Mouse (Mus musculus) heart, adult 2 months (tissue): ENCODE measurements at regions not wholly inside any gene's neighbourhood (a gene's known extent, or its start where the extent isn't known, plus 50 kb on each side); places are given as distances from the start of the nearest gene placed in this dataset.

Experiments used
- DNase-seq, 2 experiments: peaks; one replicate each; pipeline ENCODE4 v3.0.0; 2021
- H3K27ac ChIP-seq: fragments of 200-600 bp; 2 replicates; pipeline ENCODE4 v1.8.1; 2022
- H3K27me3 ChIP-seq: fragments of 200-500 bp; 2 replicates; pipeline ENCODE4 v1.6.1; 2012; ENCODE audit warnings: mild to moderate bottlenecking, low read length, inconsistent platforms, mixed read lengths; ENCODE audit not compliant: control insufficient read depth, insufficient read depth
- H3K36me3 ChIP-seq: fragments of 200-500 bp; 2 replicates; pipeline ENCODE4 v1.6.1; 2012; ENCODE audit warnings: low read length, inconsistent platforms; ENCODE audit not compliant: control insufficient read depth, insufficient read depth
- H3K4me1 ChIP-seq: fragments of 200-500 bp; 2 replicates; pipeline ENCODE4 v1.6.1; 2011; ENCODE audit warnings: low read length; ENCODE audit not compliant: control insufficient read depth, insufficient read depth
- H3K4me3 ChIP-seq: fragments of 200-600 bp; 2 replicates; pipeline ENCODE4 v1.8.1; 2022
- H3K79me2 ChIP-seq: fragments of 200-500 bp; replicated peaks from 2 replicates; pipeline ENCODE4 v1.6.1; 2012; ENCODE audit warnings: mild to moderate bottlenecking, inconsistent platforms, low read length, moderate library complexity, mixed read lengths; ENCODE audit not compliant: control insufficient read depth, insufficient read depth
- H3K9ac ChIP-seq: fragments of 200-500 bp; 2 replicates; pipeline ENCODE4 v1.6.1; 2012; ENCODE audit warnings: low read depth, mild to moderate bottlenecking, control low read depth, inconsistent platforms, low read length, mixed read lengths
- CTCF ChIP-seq: fragments of 200-600 bp; IDR thresholded peaks from 2 replicates; pipeline ENCODE4 v1.8.1; 2022; ENCODE audit warnings: antibody characterized with exemption, mild to moderate bottlenecking, moderate library complexity
- EP300 ChIP-seq: fragments of 200-500 bp; IDR thresholded peaks from 2 replicates; pipeline ENCODE4 v1.6.1; 2011; ENCODE audit warnings: low read depth, low read length, control low read depth; ENCODE audit not compliant: insufficient read depth
- POLR2A ChIP-seq: fragments of 200-500 bp; IDR thresholded peaks from 2 replicates; pipeline ENCODE4 v1.6.1; 2011; ENCODE audit warnings: mild to moderate bottlenecking, low read depth, low read length, control low read depth; ENCODE audit not compliant: insufficient read depth
- whole genome bisulfite sequencing: fragments of 180-500 bp; shearing (Covaris S2); methylation state at CpG from one replicate; pipeline ENCODE4 v1.1.7; 2018; 5-methylcytosine and 5-hydroxymethylcytosine counted together
- intact Hi-C: fragments of 180-260 bp; cut with DNase I; formaldehyde crosslinking; loops from one replicate; pipeline ENCODE4 v1.15.1; 2025

DNA sequence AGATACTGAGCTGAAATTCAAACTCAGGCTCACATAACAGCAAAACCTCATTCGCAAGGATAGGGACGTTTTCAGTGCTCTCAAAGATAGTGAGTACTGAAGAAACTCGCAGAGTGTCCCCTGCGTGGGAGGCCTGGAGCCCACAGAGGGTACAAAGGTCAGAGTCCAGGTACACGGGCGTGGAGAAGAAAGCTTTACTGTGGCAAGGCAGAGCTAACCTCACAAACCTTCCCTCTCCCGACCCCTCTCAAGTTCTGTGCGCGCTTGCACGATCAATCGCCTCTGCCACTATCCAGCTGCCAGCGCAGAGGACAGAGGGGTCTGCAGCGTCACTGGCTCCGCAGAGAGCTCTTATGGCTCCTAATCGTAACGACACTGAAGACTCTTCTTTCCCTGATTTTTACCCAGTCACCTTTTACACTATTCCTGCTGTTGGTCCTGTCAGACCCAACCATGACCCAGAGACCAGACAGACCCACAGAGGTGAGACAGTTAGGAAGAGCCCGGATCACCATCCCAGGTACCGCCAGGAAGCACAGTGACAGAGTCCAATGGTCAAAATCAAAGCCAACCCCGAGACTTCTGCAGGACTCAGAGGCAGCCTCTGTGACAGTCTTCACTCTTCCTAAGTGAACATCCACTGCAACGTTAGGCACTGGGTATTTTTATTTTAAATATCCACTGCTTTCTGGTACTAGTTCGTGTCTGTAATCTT lies 51.6 kb upstream of the Gadd45a start:
- no peaks in the 10 kb centered on the region for H3K36me3 ChIP-seq
- TF ChIP-seq CTCF (no peak), EP300 (no peak)
- no peaks in the 10 kb centered on the region; the same call in 1 of the 2 replicates for H3K4me1 ChIP-seq
- H3K27me3 ChIP-seq = no peaks in the 10 kb centered on the region
- DNase-seq = no peak
- intact Hi-C loops = no loop called here
- WGBS = 86% methylated on average over 21 of the region's 21 CpGs
- H3K9ac ChIP-seq = no peak overlapping the region
- H3K79me2 ChIP-seq = no peaks in the 10 kb centered on the region
- H3K27ac ChIP-seq = no peak overlapping the region
- no peak overlapping the region for H3K4me3 ChIP-seq

DNA sequence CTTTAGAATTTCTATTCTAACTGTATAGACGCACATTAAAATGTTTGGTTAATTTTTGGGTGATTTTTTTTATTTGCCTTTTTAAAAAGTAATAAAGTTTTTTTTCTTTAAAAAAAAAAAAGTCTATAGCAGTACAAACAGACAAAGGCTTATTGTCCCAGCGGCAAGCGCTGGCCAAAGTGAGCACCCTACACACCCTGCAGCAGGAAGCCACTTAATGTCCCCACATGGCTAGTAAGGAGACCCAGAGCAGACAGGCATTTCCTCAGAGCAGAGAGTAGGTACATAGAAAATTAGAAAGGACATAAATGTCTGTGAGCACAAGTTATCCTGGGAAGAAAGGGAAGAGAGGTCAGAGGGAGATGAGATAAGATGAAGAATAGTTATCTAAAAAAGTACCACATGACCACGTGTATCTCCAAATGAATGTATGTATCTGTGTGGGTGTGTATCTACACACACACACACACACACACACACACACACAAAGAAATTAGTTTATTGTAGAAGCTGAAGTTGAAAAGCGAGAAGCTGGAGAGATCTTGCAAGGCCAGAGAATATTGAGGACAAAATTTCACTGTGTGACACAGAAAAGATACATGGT lies 50.7 kb upstream of the Gadd45a start:
- Histone ChIP-seq H3K4me3 (no peak overlapping the region), H3K27ac (no peak overlapping the region), H3K27me3 (no peaks in the 10 kb centered on the region), H3K36me3 (no peaks in the 10 kb centered on the region), H3K9ac (no peak overlapping the region), H3K4me1 (no peaks in the 10 kb centered on the region; the same call in 1 of the 2 replicates), H3K79me2 (no peaks in the 10 kb centered on the region)
- no peak for DNase-seq
- WGBS = 51% methylated on average over 5 of the region's 5 CpGs
- no peak for TF ChIP-seq EP300
- no peak for TF ChIP-seq POLR2A
- TF ChIP-seq CTCF = no peak
- intact Hi-C loops = no loop called here

DNA sequence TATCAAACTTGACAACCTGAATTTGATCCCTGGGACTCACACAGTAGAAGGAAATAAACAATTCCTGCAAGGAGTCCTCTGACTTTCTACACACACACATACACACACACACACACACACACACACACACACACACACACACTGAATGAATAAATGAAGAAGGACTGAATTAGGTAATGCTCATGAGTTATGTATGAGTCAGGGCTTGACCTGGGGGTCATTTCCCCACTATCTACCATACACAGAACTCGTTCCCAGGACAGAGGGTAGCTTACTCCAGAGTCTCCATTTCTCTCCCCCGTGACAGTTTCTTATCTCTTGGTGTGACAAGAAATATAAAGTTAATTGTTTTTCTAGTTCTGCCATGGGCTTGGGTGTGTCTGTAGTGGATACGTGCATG lies 50.1 kb upstream of the Gadd45a start:
- 41% methylated on average over 3 of the region's 3 CpGs for WGBS
- no peak for DNase-seq
- Histone ChIP-seq H3K36me3 (no peaks in the 10 kb centered on the region), H3K27me3 (no peaks in the 10 kb centered on the region), H3K79me2 (no peaks in the 10 kb centered on the region), H3K9ac (no peak overlapping the region), H3K4me1 (no peaks in the 10 kb centered on the region; the same call in 1 of the 2 replicates), H3K27ac (no peak overlapping the region), H3K4me3 (no peak overlapping the region)
- TF ChIP-seq POLR2A = no peak
- intact Hi-C loops = no loop called here
